Mouse (Mus musculus): Measurements from ENCODE around the gene Ccer2.

GRCm38 (mm10) chr7:28756079-28756478, at the start of gene Ccer2:
- TF ChIP-seq CTCF (IDR thresholded peaks at IDR 0.05; ENCODE audit: control insufficient read depth, insufficient read depth, low read length) (no peak), POLR2A (IDR thresholded peaks at IDR 0.05; ENCODE audit: borderline replicate concordance, control insufficient read depth, low read depth, low read length) (no peak)
